Mouse (Mus musculus): Measurements from ENCODE around the gene Glb1l. TPM values are rescaled to one million over a fixed set of nuclear protein-coding genes. Genes with fewer than 3 reads are reported as not detected.

The Glb1l gene
- polyA plus RNA-seq (2016; fragmentation: Nextera tagmentation; extraction: Ambion mirVana) = 14.5 and 19.9 TPM in 2 replicates

GRCm38 (mm10) chr1:75210136-75211087 lies at the start of gene Glb1l, which contains the start of gene Stk16:
Gene Glb1l, minus strand, starts transcription at chr1:75210813.
Gene Stk16, plus strand, starts transcription at chr1:75210838.
- Histone ChIP-seq H3K27ac (peak within 1 kb of the TSS; percentile 93), H3K9me3 (no peaks in the 10 kb centered on the region), H3K4me3 (peak within 1 kb of the TSS; percentile 89), H3K27me3 (ENCODE audit: insufficient read depth, poor library complexity, severe bottlenecking) (peaks cover 9% of the 10 kb centered on the region), H3K4me1 (replicated peaks) (peaks cover 42% of the 10 kb centered on the region), H3K36me3 (peaks cover 38% of the 10 kb centered on the region)
- peak; percentile 97 for DNase-seq (ENCODE audit: low spot score)
- 6% methylated on average over 42 of the region's 42 CpGs for WGBS

- no peak for DNase-seq (ENCODE audit: low spot score)
- peaks cover 25% of the 10 kb centered on the region for H3K27me3 ChIP-seq (ENCODE audit: insufficient read depth, poor library complexity, severe bottlenecking)
- H3K27ac ChIP-seq = no peak overlapping the region
- no peak overlapping the region for H3K4me3 ChIP-seq
- peaks cover 19% of the 10 kb centered on the region for H3K4me1 ChIP-seq (replicated peaks)
- WGBS = 71% methylated on average over 10 of the region's 10 CpGs
- no peaks in the 10 kb centered on the region for H3K36me3 ChIP-seq
- no peaks in the 10 kb centered on the region for H3K9me3 ChIP-seq
These were observed 45.0 kb upstream of the Glb1l start for GRCm38 (mm10) chr1:75255516-75256046.

GRCm38 (mm10) chr1:75254625-75255013 lies 44.0 kb upstream of the Glb1l start:
- Histone ChIP-seq H3K9me3 (no peaks in the 10 kb centered on the region), H3K4me1 (replicated peaks) (peaks cover 21% of the 10 kb centered on the region), H3K27me3 (ENCODE audit: insufficient read depth, poor library complexity, severe bottlenecking) (peaks cover 21% of the 10 kb centered on the region), H3K27ac (no peak overlapping the region), H3K36me3 (no peaks in the 10 kb centered on the region), H3K4me3 (no peak overlapping the region)
- DNase-seq (ENCODE audit: low spot score) = no peak
- whole genome bisulfite sequencing = 75% methylated on average over 8 of the region's 8 CpGs

GRCm38 (mm10) chr1:75253849-75254624 lies 43.4 kb upstream of the Glb1l start:
- H3K27me3 ChIP-seq (ENCODE audit: insufficient read depth, poor library complexity, severe bottlenecking) = peaks cover 21% of the 10 kb centered on the region
- 64% methylated on average over 16 of the region's 16 CpGs for WGBS
- H3K4me3 ChIP-seq = no peak overlapping the region
- peaks cover 21% of the 10 kb centered on the region for H3K4me1 ChIP-seq (replicated peaks)
- peak; percentile 79 for DNase-seq (ENCODE audit: low spot score)
- H3K27ac ChIP-seq = no peak overlapping the region; the same call in 1 of the 2 replicates
- H3K9me3 ChIP-seq = no peaks in the 10 kb centered on the region
- H3K36me3 ChIP-seq = no peaks in the 10 kb centered on the region

GRCm38 (mm10) chr1:75253029-75253428 lies 42.4 kb upstream of the Glb1l start:
- Histone ChIP-seq H3K4me1 (replicated peaks) (peaks cover 27% of the 10 kb centered on the region), H3K27ac (no peak overlapping the region), H3K4me3 (no peak overlapping the region), H3K9me3 (no peaks in the 10 kb centered on the region), H3K27me3 (ENCODE audit: insufficient read depth, poor library complexity, severe bottlenecking) (peaks cover 16% of the 10 kb centered on the region), H3K36me3 (no peaks in the 10 kb centered on the region)
- no peak for DNase-seq (ENCODE audit: low spot score)
- 72% methylated on average over 16 of the region's 16 CpGs for WGBS

- peaks cover 34% of the 10 kb centered on the region for H3K4me1 ChIP-seq (replicated peaks)
- no peaks in the 10 kb centered on the region for H3K36me3 ChIP-seq
- peaks cover 16% of the 10 kb centered on the region for H3K27me3 ChIP-seq (ENCODE audit: insufficient read depth, poor library complexity, severe bottlenecking)
- no peak overlapping the region for H3K27ac ChIP-seq
- no peak overlapping the region for H3K4me3 ChIP-seq
- WGBS = 67% methylated on average over 13 of the region's 13 CpGs
- no peak for DNase-seq (ENCODE audit: low spot score)
- no peaks in the 10 kb centered on the region for H3K9me3 ChIP-seq
These were observed 41.7 kb upstream of the Glb1l start for GRCm38 (mm10) chr1:75252308-75252707.

GRCm38 (mm10) chr1:75251112-75251970 lies 40.7 kb upstream of the Glb1l start:
- peak; percentile 74 for DNase-seq (ENCODE audit: low spot score)
- Histone ChIP-seq H3K27me3 (ENCODE audit: insufficient read depth, poor library complexity, severe bottlenecking) (peaks cover 16% of the 10 kb centered on the region), H3K36me3 (no peaks in the 10 kb centered on the region), H3K9me3 (no peaks in the 10 kb centered on the region), H3K27ac (peak overlapping the region; percentile 53; the same call in 1 of the 2 replicates), H3K4me3 (peak overlapping the region; percentile 38), H3K4me1 (replicated peaks) (peaks cover 40% of the 10 kb centered on the region)
- 5% methylated on average over 22 of the region's 22 CpGs for WGBS

GRCm38 (mm10) chr1:75250498-75250897 lies 39.9 kb upstream of the Glb1l start:
- no peak for DNase-seq (ENCODE audit: low spot score)
- Histone ChIP-seq H3K9me3 (no peaks in the 10 kb centered on the region), H3K27me3 (ENCODE audit: insufficient read depth, poor library complexity, severe bottlenecking) (peaks cover 16% of the 10 kb centered on the region), H3K4me3 (no peak overlapping the region), H3K27ac (no peak overlapping the region), H3K36me3 (no peaks in the 10 kb centered on the region), H3K4me1 (replicated peaks) (peaks cover 41% of the 10 kb centered on the region)
- WGBS = 59% methylated on average over 3 of the region's 3 CpGs

- no peak for DNase-seq (ENCODE audit: low spot score)
- Histone ChIP-seq H3K36me3 (peaks cover 12% of the 10 kb centered on the region), H3K27me3 (ENCODE audit: insufficient read depth, poor library complexity, severe bottlenecking) (peaks cover 14% of the 10 kb centered on the region), H3K27ac (peak overlapping the region; percentile 67), H3K4me3 (no peak overlapping the region), H3K4me1 (replicated peaks) (peaks cover 42% of the 10 kb centered on the region), H3K9me3 (no peaks in the 10 kb centered on the region)
- WGBS = 60% methylated on average over 9 of the region's 9 CpGs
These were observed 37.6 kb upstream of the Glb1l start for GRCm38 (mm10) chr1:75248041-75248772.

GRCm38 (mm10) chr1:75247071-75247930 lies 36.7 kb upstream of the Glb1l start:
- H3K36me3 ChIP-seq = peaks cover 13% of the 10 kb centered on the region
- 81% methylated on average over 16 of the region's 16 CpGs for WGBS
- H3K4me3 ChIP-seq = no peak overlapping the region
- H3K27me3 ChIP-seq (ENCODE audit: insufficient read depth, poor library complexity, severe bottlenecking) = peaks cover 4% of the 10 kb centered on the region
- peaks cover 42% of the 10 kb centered on the region for H3K4me1 ChIP-seq (replicated peaks)
- no peak for DNase-seq (ENCODE audit: low spot score)
- no peaks in the 10 kb centered on the region for H3K9me3 ChIP-seq
- H3K27ac ChIP-seq = peak overlapping the region; percentile 62

- Histone ChIP-seq H3K27me3 (ENCODE audit: insufficient read depth, poor library complexity, severe bottlenecking) (no peaks in the 10 kb centered on the region), H3K9me3 (no peaks in the 10 kb centered on the region), H3K27ac (no peak overlapping the region), H3K4me3 (no peak overlapping the region), H3K36me3 (peaks cover 27% of the 10 kb centered on the region), H3K4me1 (replicated peaks) (peaks cover 29% of the 10 kb centered on the region)
- WGBS = 15% methylated on average over 4 of the region's 4 CpGs
- DNase-seq (ENCODE audit: low spot score) = no peak
These were observed 34.2 kb upstream of the Glb1l start for GRCm38 (mm10) chr1:75244836-75245235.
